Comparison of ENCODE assay signal across 18 mouse cellular contexts in genomic region chr14:51988731-51989130, GRCm38 (mm10). TPM values are rescaled to one million over a fixed set of nuclear protein-coding genes. Genes with fewer than 3 reads are reported as not detected.
DNase-seq lines count a peak whose midpoint lies in the region; ATAC-seq and TF ChIP-seq lines count a peak whose summit lies in the region.
"Had no signal": no experiment of that assay in that cellular context is flagged by ENCODE, and none has a peak within 500 bp of the region (broad histone marks: within the 10 kb centered on the region; RNA-seq: fewer than 3 reads in every experiment).

No protein-coding gene starts in this region.

- TF ChIP-seq EP300 in ES-Bruce4 (IDR thresholded peaks at IDR 0.05; ENCODE audit: insufficient read depth, low read depth, low read length): no peak

- H3K4me3 ChIP-seq in kidney, embryonic 14.5 days (ENCODE audit: low read length): no peak overlapping the region
- peak overlapping the region; percentile 17 for H3K4me3 ChIP-seq in ES-Bruce4 (ENCODE audit: low read depth, low read length)
- no peak overlapping the region for H3K4me3 ChIP-seq in hindbrain, embryonic 12.5 days
- no peak overlapping the region for H3K4me3 ChIP-seq in forebrain, embryonic 10.5 days
- H3K4me3 ChIP-seq: heart, embryonic 13.5 days; myocyte had no signal

- no peak overlapping the region for H3K4me2 ChIP-seq in kidney, embryonic 14.5 days (replicated peaks; ENCODE audit: low read depth, low read length)
- H3K4me2 ChIP-seq in hindbrain, embryonic 12.5 days (replicated peaks): no peak overlapping the region
- H3K4me2 ChIP-seq: heart, embryonic 13.5 days had no signal

- no peak for ATAC-seq in kidney, embryonic 14.5 days (ENCODE audit: low FRiP score, low TSS enrichment)
- ATAC-seq in hindbrain, embryonic 12.5 days (ENCODE audit: low FRiP score): no peak
- no peak for ATAC-seq in megakaryocyte, adult 5-6 weeks (ENCODE audit: poor library complexity, severe bottlenecking)
- ATAC-seq: inflammation-experienced regulatory T-cells, adult 6 months had no signal

- H3K4me1 ChIP-seq in kidney, embryonic 14.5 days (ENCODE audit: control insufficient read depth, insufficient read depth, low read length): peaks cover 25% of the 10 kb centered on the region
- no peaks in the 10 kb centered on the region for H3K4me1 ChIP-seq in ES-Bruce4 (ENCODE audit: control insufficient read depth, insufficient read depth, low read length)
- H3K4me1 ChIP-seq in hindbrain, embryonic 12.5 days: peaks cover 27% of the 10 kb centered on the region
- peaks cover 44% of the 10 kb centered on the region for H3K4me1 ChIP-seq in forebrain, embryonic 10.5 days

- H3K36me3 ChIP-seq in kidney, embryonic 14.5 days (ENCODE audit: control insufficient read depth, insufficient read depth, low read length): peaks cover 57% of the 10 kb centered on the region
- no peaks in the 10 kb centered on the region for H3K36me3 ChIP-seq in ES-Bruce4 (ENCODE audit: control insufficient read depth, insufficient read depth, low read length, poor library complexity, severe bottlenecking)
- H3K36me3 ChIP-seq in hindbrain, embryonic 12.5 days: peaks cover 58% of the 10 kb centered on the region
- H3K36me3 ChIP-seq in forebrain, embryonic 10.5 days (replicated peaks): peaks cover 69% of the 10 kb centered on the region

- TF ChIP-seq CTCF in ES-Bruce4 (IDR thresholded peaks at IDR 0.05; ENCODE audit: low read depth, low read length): no peak

- H3K9ac ChIP-seq in kidney, embryonic 14.5 days (ENCODE audit: low read depth, low read length): no peak overlapping the region
- H3K9ac ChIP-seq in ES-Bruce4 (ENCODE audit: low read depth, poor library complexity, severe bottlenecking): 0 out of 2 replicates have a peak overlapping the region, but pooled peaks have one; percentile 3
- 0 out of 2 replicates have a peak overlapping the region, but pooled peaks have one; percentile 40 for H3K9ac ChIP-seq in hindbrain, embryonic 12.5 days
- H3K9ac ChIP-seq: liver, embryonic 14.5 days had no signal

- no peaks in the 10 kb centered on the region for H3K9me3 ChIP-seq in kidney, embryonic 14.5 days (ENCODE audit: control insufficient read depth, low read length)
- H3K9me3 ChIP-seq in ES-Bruce4 (replicated peaks; ENCODE audit: control insufficient read depth, insufficient read depth, low read length, poor library complexity, severe bottlenecking): no peaks in the 10 kb centered on the region
- no peaks in the 10 kb centered on the region for H3K9me3 ChIP-seq in hindbrain, embryonic 12.5 days (replicated peaks)
- no peaks in the 10 kb centered on the region for H3K9me3 ChIP-seq in forebrain, embryonic 10.5 days
- H3K9me3 ChIP-seq: heart, embryonic 13.5 days had no signal

- no peak overlapping the region for H3K27ac ChIP-seq in kidney, embryonic 14.5 days (ENCODE audit: low read depth, low read length)
- no peak overlapping the region for H3K27ac ChIP-seq in ES-Bruce4 (ENCODE audit: insufficient read depth, low read length)
- H3K27ac ChIP-seq in hindbrain, embryonic 12.5 days: no peak overlapping the region
- no peak overlapping the region for H3K27ac ChIP-seq in forebrain, embryonic 10.5 days
- H3K27ac ChIP-seq: heart, embryonic 13.5 days; liver, embryonic 14.5 days; macrophage had no signal

- no peaks in the 10 kb centered on the region for H3K27me3 ChIP-seq in kidney, embryonic 14.5 days (ENCODE audit: control insufficient read depth, insufficient read depth, low read length)
- peaks cover 4% of the 10 kb centered on the region for H3K27me3 ChIP-seq in ES-Bruce4 (ENCODE audit: control insufficient read depth, insufficient read depth, low read length, poor library complexity, severe bottlenecking)
- no peaks in the 10 kb centered on the region for H3K27me3 ChIP-seq in hindbrain, embryonic 12.5 days
- no peaks in the 10 kb centered on the region for H3K27me3 ChIP-seq in forebrain, embryonic 10.5 days (ENCODE audit: poor library complexity, severe bottlenecking)
- H3K27me3 ChIP-seq: heart, embryonic 13.5 days had no signal

- no peak for TF ChIP-seq POLR2A in ES-Bruce4 (IDR thresholded peaks at IDR 0.05; ENCODE audit: insufficient read depth, low read length)

- DNase-seq in kidney, adult 11 months: peak; percentile 86
- DNase-seq in kidney, postnatal 25 days: peak; percentile 75 to 87
- no peak for DNase-seq in forebrain, embryonic 10.5 days (ENCODE audit: extremely low spot score, low spot score)
- no peak for DNase-seq in adrenal gland, adult 18-20 months (ENCODE audit: low spot score in 2 of 2)
- DNase-seq: cerebellum, adult 8-10 months; thymus, postnatal 14 days had no signal

- 57% methylated on average over 12 of the region's 12 CpGs for WGBS in kidney, embryonic 14.5 days
- WGBS in hindbrain, embryonic 12.5 days: 75% methylated on average over 12 of the region's 12 CpGs
- 79% methylated on average over 12 of the region's 12 CpGs for WGBS in forebrain, embryonic 10.5 days

RNA-seq across cellular contexts. Expression of gene Arhgef40, which starts 4.2 kb away (rescaled TPM):
- polyA plus RNA-seq in kidney, embryonic 14.5 days (2014; fragmentation: Nextera tagmentation; extraction: Ambion mirVana): 72.4 and 74.9 TPM in 2 replicates
- polyA plus RNA-seq in ES-Bruce4 (2011; ENCODE audit: insufficient read depth, insufficient read length, low read depth, missing spikeins): 20.5 and 24.8 TPM in 2 replicates
- polyA plus RNA-seq in hindbrain, embryonic 12.5 days (2016; fragmentation: Nextera tagmentation; extraction: Ambion mirVana): 126 and 133 TPM in 2 replicates
- 1.7 and 2.6 TPM in 2 replicates for total RNA-seq in megakaryocyte, adult 5-6 weeks (2015)
- 2.2 and 5.1 TPM in 2 replicates for total RNA-seq in megakaryocyte, adult 5-6 weeks (2017)
- polyA plus RNA-seq in forebrain, embryonic 10.5 days (2016; fragmentation: Nextera tagmentation; extraction: Ambion mirVana): 97.5 and 102 TPM in 2 replicates
- 10 to 100 TPM; 37.8 to 39.7 TPM for total RNA-seq in adrenal gland, adult 18-20 months (2021)

RNA-seq across cellular contexts. Expression of gene Tmem253, which starts 26.7 kb away (rescaled TPM):
- 0.57 and 1.1 TPM in 2 replicates for polyA plus RNA-seq in kidney, embryonic 14.5 days (2014; fragmentation: Nextera tagmentation; extraction: Ambion mirVana)
- 1.3 and 1.9 TPM in 2 replicates for polyA plus RNA-seq in ES-Bruce4 (2011; ENCODE audit: insufficient read depth, insufficient read length, low read depth, missing spikeins)
- polyA plus RNA-seq in hindbrain, embryonic 12.5 days (2016; fragmentation: Nextera tagmentation; extraction: Ambion mirVana): 0.59 and 1.6 TPM in 2 replicates
- total RNA-seq in megakaryocyte, adult 5-6 weeks (2015): not detected in 2 replicates
- not detected in 2 replicates for total RNA-seq in megakaryocyte, adult 5-6 weeks (2017)
- 0.63 and 0.96 TPM in 2 replicates for polyA plus RNA-seq in forebrain, embryonic 10.5 days (2016; fragmentation: Nextera tagmentation; extraction: Ambion mirVana)
- total RNA-seq in adrenal gland, adult 18-20 months (2021): 1 to 10 TPM; 2.1 to 2.3 TPM

RNA-seq across cellular contexts. Expression of gene Zfp219, which starts 31.8 kb away (rescaled TPM):
- 44.5 and 45.5 TPM in 2 replicates for polyA plus RNA-seq in kidney, embryonic 14.5 days (2014; fragmentation: Nextera tagmentation; extraction: Ambion mirVana)
- 64.5 and 69.1 TPM in 2 replicates for polyA plus RNA-seq in ES-Bruce4 (2011; ENCODE audit: insufficient read depth, insufficient read length, low read depth, missing spikeins)
- polyA plus RNA-seq in hindbrain, embryonic 12.5 days (2016; fragmentation: Nextera tagmentation; extraction: Ambion mirVana): 64.4 and 71.7 TPM in 2 replicates
- total RNA-seq in megakaryocyte, adult 5-6 weeks (2015): 3.7 and 4.4 TPM in 2 replicates
- total RNA-seq in megakaryocyte, adult 5-6 weeks (2017): 4.7 and 5.1 TPM in 2 replicates
- polyA plus RNA-seq in forebrain, embryonic 10.5 days (2016; fragmentation: Nextera tagmentation; extraction: Ambion mirVana): 85.4 and 87.6 TPM in 2 replicates
- 10 to 100 TPM; 53.9 to 61.2 TPM for total RNA-seq in adrenal gland, adult 18-20 months (2021)

RNA-seq across cellular contexts. Expression of gene Olfr221, which starts 53.5 kb away (rescaled TPM):
- not detected in 2 replicates for polyA plus RNA-seq in kidney, embryonic 14.5 days (2014; fragmentation: Nextera tagmentation; extraction: Ambion mirVana)
- polyA plus RNA-seq in ES-Bruce4 (2011; ENCODE audit: insufficient read depth, insufficient read length, low read depth, missing spikeins): not detected in 2 replicates
- polyA plus RNA-seq in hindbrain, embryonic 12.5 days (2016; fragmentation: Nextera tagmentation; extraction: Ambion mirVana): not detected in 2 replicates
- total RNA-seq in megakaryocyte, adult 5-6 weeks (2015): not detected in 2 replicates
- not detected in 2 replicates for total RNA-seq in megakaryocyte, adult 5-6 weeks (2017)
- polyA plus RNA-seq in forebrain, embryonic 10.5 days (2016; fragmentation: Nextera tagmentation; extraction: Ambion mirVana): not detected in 2 replicates
- not detected for total RNA-seq in adrenal gland, adult 18-20 months (2021)
- total RNA-seq: gastrocnemius, adult 8-10 months; left cerebral cortex, adult 18-20 months had no signal
- polyA plus RNA-seq: forebrain, embryonic 11.5 days; heart, embryonic 13.5 days; inflammation-experienced regulatory T-cells, adult 6 months; liver, embryonic 14.5 days; macrophage; myocyte had no signal

Comparison
In these comparisons a context has a peak if more than half of its experiments do, and no peak if none do; other contexts are left out.
1. DNase-seq: peak in kidney, adult 11 months (single experiment) and kidney, postnatal 25 days (2 of 2); none in forebrain, embryonic 10.5 days (single experiment) and adrenal gland, adult 18-20 months (0 of 2).